Mouse (Mus musculus) monocyte, adult 59 days (primary cell): ENCODE data around the gene Tom1l2. TPM values are rescaled to one million over a fixed set of nuclear protein-coding genes. Genes with fewer than 3 reads are reported as not detected.

ENCODE experiments used
- total RNA-seq, 2 experiments: library from RNA; stranded (reverse); gene quantifications; one replicate each; pipeline ENCODE4 v1.2.4; 2023

The Tom1l2 gene
- 10 to 100 TPM; 23.3 to 27.6 TPM for total RNA-seq

DNA sequence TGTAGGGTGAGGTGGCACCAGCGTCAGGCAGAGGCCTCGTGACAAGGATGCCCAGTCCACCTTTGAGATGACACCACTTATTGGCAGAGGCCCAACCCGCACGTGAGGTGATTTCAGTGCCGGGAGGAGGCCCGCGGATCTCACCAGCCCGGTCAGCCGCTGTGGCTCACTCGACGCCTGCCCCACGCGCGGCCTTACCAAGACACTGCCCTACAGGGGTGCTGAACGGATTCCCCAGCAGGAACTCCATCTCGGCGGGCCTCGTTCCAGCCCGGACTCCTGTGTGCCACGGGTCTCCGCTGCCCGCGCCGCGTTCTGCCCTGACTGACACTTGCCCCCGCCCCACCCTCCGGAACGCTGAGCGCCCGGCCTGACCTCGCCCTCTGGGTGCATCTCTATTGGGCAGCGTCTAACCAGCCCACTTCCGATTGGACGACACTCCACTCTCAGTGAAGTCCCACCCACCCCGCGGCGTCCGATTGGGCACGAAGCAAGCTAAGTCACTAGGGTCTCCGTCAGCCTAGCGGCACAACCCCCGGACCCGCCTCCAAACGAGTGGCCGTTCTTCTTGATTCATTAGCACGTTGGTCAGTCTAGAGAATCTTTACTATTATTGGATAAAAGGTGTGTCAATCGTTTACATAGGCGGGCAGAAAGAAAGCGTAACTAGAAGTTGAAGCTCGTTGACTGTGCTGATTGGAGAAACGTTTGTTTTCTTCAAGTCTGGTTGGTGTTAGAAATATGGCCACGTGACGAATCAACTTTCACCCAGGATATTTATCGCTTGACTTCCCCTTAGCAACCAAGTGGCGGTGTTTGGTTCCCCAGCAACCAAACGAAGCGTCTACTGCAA, at the start of gene Tom1l2, which contains the start of gene Drc3:
Gene Tom1l2 (minus strand): TSS at position 347 of the 853 bp plus-strand sequence.
Gene Drc3 (plus strand): TSS at position 771 of the 853 bp plus-strand sequence.

DNA sequence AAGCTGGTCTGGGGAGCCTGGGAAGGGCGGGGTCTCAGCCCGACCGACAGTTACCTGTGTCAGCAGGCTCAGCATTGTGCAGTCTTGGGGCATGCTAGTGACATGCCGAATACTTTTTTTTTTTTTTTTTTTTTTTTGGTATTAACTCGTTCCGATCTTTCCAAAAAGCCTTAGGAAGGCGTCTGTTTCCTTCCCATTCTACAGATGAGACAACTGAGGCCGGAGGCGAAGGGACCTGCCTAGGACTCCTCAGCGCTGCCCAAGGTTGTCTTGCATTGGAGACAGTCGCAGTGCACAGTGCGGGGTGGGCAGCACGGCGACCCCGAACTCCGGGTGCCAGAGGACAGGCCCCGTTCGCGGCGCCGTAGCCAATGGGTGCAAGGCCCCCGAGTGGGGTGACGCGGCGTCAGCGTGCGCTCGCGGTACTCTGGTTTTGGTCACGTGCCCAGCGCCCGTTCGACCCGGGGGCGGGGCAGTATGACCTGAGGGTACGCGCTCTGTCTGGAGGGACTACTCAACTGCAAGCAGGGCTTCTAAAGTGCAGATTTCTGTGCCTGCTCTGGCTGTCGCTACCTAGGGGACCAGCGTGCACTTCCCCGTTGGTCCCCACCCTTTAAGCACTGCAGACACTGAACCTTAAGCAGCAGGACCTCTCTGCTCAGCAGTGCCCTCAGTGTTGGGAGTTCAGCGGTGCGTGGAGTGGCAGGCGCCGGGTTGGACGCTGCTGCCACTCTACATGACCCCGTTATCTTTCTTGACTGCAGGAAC, 130.1 kb downstream of the Tom1l2 start, which contains the start of gene Srebf1:
Gene Srebf1 (minus strand): TSS at position 113 of the 768 bp plus-strand sequence.

Other genes starting within 250 kb of the Tom1l2 start
- gene Rai1, start 247.9 kb downstream of the Tom1l2 start, total RNA-seq, result 10 to 100 TPM; 36.7 to 45.4 TPM
- 100 to 1,000 TPM; 135 to 147 TPM for gene Srebf1, start 130.3 kb downstream of the Tom1l2 start, total RNA-seq
- gene Drc3, start 424 bp upstream of the Tom1l2 start, total RNA-seq, result under 1 TPM in 1 of 2 experiments, not detected in 1; 0.26 TPM
- gene Gid4, start 64.2 kb upstream of the Tom1l2 start, total RNA-seq, result 10 to 100 TPM; 11.8 to 13.3 TPM
- 10 to 100 TPM; 16.3 to 19.5 TPM for gene Atpaf2, start 65.6 kb upstream of the Tom1l2 start, total RNA-seq
- 10 to 100 TPM; 31.7 to 38.2 TPM for gene Drg2, start 101.7 kb upstream of the Tom1l2 start, total RNA-seq
- under 1 TPM; 0.24 to 0.29 TPM for gene Myo15, start 116.4 kb upstream of the Tom1l2 start, total RNA-seq
- gene Alkbh5, start 183.5 kb upstream of the Tom1l2 start, total RNA-seq, result 10 to 100 TPM; 57.3 to 58.0 TPM